Mouse (Mus musculus): ENCODE results near the gene Myo9b. TPM values are rescaled to one million over a fixed set of nuclear protein-coding genes. Genes with fewer than 3 reads are reported as not detected.
"Not testable (repeated sequence)": the region's sequence is repeated elsewhere in the genome, so short reads cannot be mapped to it uniquely, and the experiment has no call there.

Gene Myo9b
- polyA plus RNA-seq, 1 experiment from 2014 or later, result 20.3 TPM

- Histone ChIP-seq H3K36me3 (ENCODE audit: control insufficient read depth, insufficient read depth, low read length) (no peaks in the 10 kb centered on the region), H3K27ac (ENCODE audit: low read length) (no peak overlapping the region), H3K4me2 (ENCODE audit: low read depth, low read length) (no peak overlapping the region), H3K9me3 (ENCODE audit: control insufficient read depth, low read length) (no peaks in the 10 kb centered on the region), H3K27me3 (ENCODE audit: control insufficient read depth, insufficient read depth, low read depth, low read length) (no peaks in the 10 kb centered on the region), H3K4me1 (replicated peaks; ENCODE audit: control insufficient read depth, insufficient read depth, low read length) (peaks cover 2% of the 10 kb centered on the region; the same call in 1 of the 2 replicates), H3K9ac (ENCODE audit: low read length) (no peak overlapping the region), H3K4me3 (ENCODE audit: low read length) (no peak overlapping the region)
- ATAC-seq (ENCODE audit: low read depth), result no peak
- WGBS, result 73% methylated on average over 1 of the region's 1 CpGs
These were observed 34.9 kb downstream of the Myo9b start for GRCm38 (mm10) chr8:71307371-71307770.

GRCm38 (mm10) chr8:71307913-71308312 lies 35.4 kb downstream of the Myo9b start:
- H3K9me3 ChIP-seq (ENCODE audit: control insufficient read depth, low read length), result no peaks in the 10 kb centered on the region
- ATAC-seq (ENCODE audit: low read depth), result no peak
- H3K27me3 ChIP-seq (ENCODE audit: control insufficient read depth, insufficient read depth, low read depth, low read length), result no peaks in the 10 kb centered on the region
- H3K4me1 ChIP-seq (replicated peaks; ENCODE audit: control insufficient read depth, insufficient read depth, low read length), result peaks cover 8% of the 10 kb centered on the region; the same call in 1 of the 2 replicates
- WGBS, result 80% methylated on average over 4 of the region's 4 CpGs
- no peak overlapping the region for H3K4me3 ChIP-seq (ENCODE audit: low read length)
- no peak overlapping the region for H3K4me2 ChIP-seq (ENCODE audit: low read depth, low read length)
- H3K27ac ChIP-seq (ENCODE audit: low read length), result no peak overlapping the region
- H3K36me3 ChIP-seq (ENCODE audit: control insufficient read depth, insufficient read depth, low read length), result no peaks in the 10 kb centered on the region
- no peak overlapping the region for H3K9ac ChIP-seq (ENCODE audit: low read length)

- H3K4me1 ChIP-seq (replicated peaks; ENCODE audit: control insufficient read depth, insufficient read depth, low read length), result peaks cover 8% of the 10 kb centered on the region; the same call in 1 of the 2 replicates
- no peaks in the 10 kb centered on the region for H3K27me3 ChIP-seq (ENCODE audit: control insufficient read depth, insufficient read depth, low read depth, low read length)
- no peak overlapping the region for H3K4me2 ChIP-seq (ENCODE audit: low read depth, low read length)
- no peak overlapping the region for H3K9ac ChIP-seq (ENCODE audit: low read length)
- ATAC-seq (ENCODE audit: low read depth), result no peak
- H3K36me3 ChIP-seq (ENCODE audit: control insufficient read depth, insufficient read depth, low read length), result no peaks in the 10 kb centered on the region
- no peak overlapping the region for H3K27ac ChIP-seq (ENCODE audit: low read length)
- no peak overlapping the region for H3K4me3 ChIP-seq (ENCODE audit: low read length)
- 73% methylated on average over 6 of the region's 6 CpGs for WGBS
- H3K9me3 ChIP-seq (ENCODE audit: control insufficient read depth, low read length), result no peaks in the 10 kb centered on the region
These were observed 37.9 kb downstream of the Myo9b start for GRCm38 (mm10) chr8:71310446-71310845.

GRCm38 (mm10) chr8:71312700-71313099 lies 40.2 kb downstream of the Myo9b start:
- 0 out of 2 replicates have a peak overlapping the region, but pooled peaks have one; percentile 5 for H3K9ac ChIP-seq (ENCODE audit: low read length)
- WGBS, result 31% methylated on average over 1 of the region's 1 CpGs

GRCm38 (mm10) chr8:71313951-71314350 lies 41.4 kb downstream of the Myo9b start:
- Histone ChIP-seq H3K4me1 (replicated peaks; ENCODE audit: control insufficient read depth, insufficient read depth, low read length) (peaks cover 8% of the 10 kb centered on the region; the same call in 1 of the 2 replicates), H3K9ac (ENCODE audit: low read length) (no peak overlapping the region), H3K27ac (ENCODE audit: low read length) (no peak overlapping the region), H3K9me3 (ENCODE audit: control insufficient read depth, low read length) (no peaks in the 10 kb centered on the region), H3K27me3 (ENCODE audit: control insufficient read depth, insufficient read depth, low read depth, low read length) (no peaks in the 10 kb centered on the region), H3K36me3 (ENCODE audit: control insufficient read depth, insufficient read depth, low read length) (no peaks in the 10 kb centered on the region), H3K4me3 (ENCODE audit: low read length) (no peak overlapping the region), H3K4me2 (ENCODE audit: low read depth, low read length) (no peak overlapping the region)
- 91% methylated on average over 2 of the region's 2 CpGs for WGBS
- no peak for ATAC-seq (ENCODE audit: low read depth)

More at GRCm38 (mm10) chr8:71312700-71313099, 40.2 kb downstream of the Myo9b start:
- ATAC-seq (ENCODE audit: low read depth), result peak; percentile 71
- H3K27me3 ChIP-seq (ENCODE audit: control insufficient read depth, insufficient read depth, low read depth, low read length), result no peaks in the 10 kb centered on the region
- peak overlapping the region; percentile 11; the same call in 1 of the 2 replicates for H3K27ac ChIP-seq (ENCODE audit: low read length)
- H3K9me3 ChIP-seq (ENCODE audit: control insufficient read depth, low read length), result no peaks in the 10 kb centered on the region
- H3K4me2 ChIP-seq (ENCODE audit: low read depth, low read length), result no peak overlapping the region
- no peaks in the 10 kb centered on the region for H3K36me3 ChIP-seq (ENCODE audit: control insufficient read depth, insufficient read depth, low read length)
- H3K4me3 ChIP-seq (ENCODE audit: low read length), result no peak overlapping the region
- peaks cover 8% of the 10 kb centered on the region; the same call in 1 of the 2 replicates for H3K4me1 ChIP-seq (replicated peaks; ENCODE audit: control insufficient read depth, insufficient read depth, low read length)

- no peak for ATAC-seq (ENCODE audit: low read depth)
- H3K4me2 ChIP-seq (ENCODE audit: low read depth, low read length), result no peak overlapping the region
- H3K27ac ChIP-seq (ENCODE audit: low read length), result no peak overlapping the region
- H3K27me3 ChIP-seq (ENCODE audit: control insufficient read depth, insufficient read depth, low read depth, low read length), result no peaks in the 10 kb centered on the region
- no peak overlapping the region for H3K4me3 ChIP-seq (ENCODE audit: low read length)
- no peaks in the 10 kb centered on the region for H3K36me3 ChIP-seq (ENCODE audit: control insufficient read depth, insufficient read depth, low read length)
- H3K4me1 ChIP-seq (replicated peaks; ENCODE audit: control insufficient read depth, insufficient read depth, low read length), result peaks cover 8% of the 10 kb centered on the region; the same call in 1 of the 2 replicates
- H3K9me3 ChIP-seq (ENCODE audit: control insufficient read depth, low read length), result no peaks in the 10 kb centered on the region
- 86% methylated on average over 5 of the region's 5 CpGs for WGBS
- H3K9ac ChIP-seq (ENCODE audit: low read length), result no peak overlapping the region
These were observed 43.5 kb downstream of the Myo9b start for GRCm38 (mm10) chr8:71315972-71316371.

GRCm38 (mm10) chr8:71316486-71317031 lies 44.0 kb downstream of the Myo9b start:
- Histone ChIP-seq H3K4me1 (replicated peaks; ENCODE audit: control insufficient read depth, insufficient read depth, low read length) (peaks cover 8% of the 10 kb centered on the region; the same call in 1 of the 2 replicates), H3K27me3 (ENCODE audit: control insufficient read depth, insufficient read depth, low read depth, low read length) (no peaks in the 10 kb centered on the region), H3K4me3 (ENCODE audit: low read length) (no peak overlapping the region), H3K36me3 (ENCODE audit: control insufficient read depth, insufficient read depth, low read length) (no peaks in the 10 kb centered on the region), H3K27ac (ENCODE audit: low read length) (no peak overlapping the region), H3K9ac (ENCODE audit: low read length) (no peak overlapping the region), H3K4me2 (ENCODE audit: low read depth, low read length) (no peak overlapping the region), H3K9me3 (ENCODE audit: control insufficient read depth, low read length) (no peaks in the 10 kb centered on the region)
- no peak for ATAC-seq (ENCODE audit: low read depth)

- H3K9me3 ChIP-seq (ENCODE audit: control insufficient read depth, low read length); H3K27me3 ChIP-seq (ENCODE audit: control insufficient read depth, insufficient read depth, low read depth, low read length); H3K4me3 ChIP-seq (ENCODE audit: low read length); H3K4me1 ChIP-seq (replicated peaks; ENCODE audit: control insufficient read depth, insufficient read depth, low read length); H3K4me2 ChIP-seq (ENCODE audit: low read depth, low read length); ATAC-seq (ENCODE audit: low read depth); H3K9ac ChIP-seq (ENCODE audit: low read length); H3K27ac ChIP-seq (ENCODE audit: low read length): not testable (repeated sequence)
- 88% methylated on average over 5 of the region's 5 CpGs for WGBS
- H3K36me3 ChIP-seq (ENCODE audit: control insufficient read depth, insufficient read depth, low read length), result peaks cover 13% of the 10 kb centered on the region
These were observed 46.1 kb downstream of the Myo9b start for GRCm38 (mm10) chr8:71318610-71319009.

GRCm38 (mm10) chr8:71319760-71320159 lies 47.2 kb downstream of the Myo9b start:
- H3K36me3 ChIP-seq (ENCODE audit: control insufficient read depth, insufficient read depth, low read length), result peaks cover 20% of the 10 kb centered on the region
- H3K9me3 ChIP-seq (ENCODE audit: control insufficient read depth, low read length); H3K4me2 ChIP-seq (ENCODE audit: low read depth, low read length); H3K27ac ChIP-seq (ENCODE audit: low read length); ATAC-seq (ENCODE audit: low read depth); H3K27me3 ChIP-seq (ENCODE audit: control insufficient read depth, insufficient read depth, low read depth, low read length); H3K4me3 ChIP-seq (ENCODE audit: low read length); H3K9ac ChIP-seq (ENCODE audit: low read length); H3K4me1 ChIP-seq (replicated peaks; ENCODE audit: control insufficient read depth, insufficient read depth, low read length): not testable (repeated sequence)
- 94% methylated on average over 2 of the region's 2 CpGs for WGBS

Data from lung, embryonic 16.5 days (tissue).